Mouse (Mus musculus) limb, embryonic 14.5 days (tissue): Measurements from ENCODE around the gene Sdhc. TPM values are rescaled to one million over a fixed set of nuclear protein-coding genes. Genes with fewer than 3 reads are reported as not detected.
"Not testable (repeated sequence)": the region's sequence is repeated elsewhere in the genome, so short reads cannot be mapped to it uniquely, and the experiment has no call there.

Experiments
- ATAC-seq: fragments of 200-750 bp; cut with Nextera tagmentation; 2 replicates; pipeline ENCODE4 v1.8.0; 2017; ENCODE audit warnings: low read depth, moderate number of reproducible peaks, moderate TSS enrichment; ENCODE audit not compliant: low FRiP score
- DNase-seq: peaks from one replicate; pipeline ENCODE4 v3.0.0-alpha.2; 2015; ENCODE audit warnings: low spot score
- H3K27ac ChIP-seq: fragments of 300-500 bp; sonication (generic); replicated peaks from 2 replicates; pipeline ENCODE4 v1.5.1; 2014; ENCODE audit warnings: low read depth, mild to moderate bottlenecking, low read length, moderate library complexity, mixed read lengths
- H3K27me3 ChIP-seq: fragments of 300-500 bp; sonication (generic); 2 replicates; pipeline ENCODE4 v1.6.1; 2014; ENCODE audit warnings: low read length, mixed read lengths; ENCODE audit not compliant: control insufficient read depth, insufficient read depth
- H3K36me3 ChIP-seq: fragments of 300-500 bp; sonication (generic); 2 replicates; pipeline ENCODE4 v1.6.1; 2014; ENCODE audit warnings: mild to moderate bottlenecking, low read length, moderate library complexity, mixed read lengths; ENCODE audit not compliant: control insufficient read depth, insufficient read depth
- H3K4me1 ChIP-seq: fragments of 300-500 bp; sonication (generic); 2 replicates; pipeline ENCODE4 v1.6.1; 2014; ENCODE audit warnings: antibody characterized with exemption, low read length, mixed read lengths; ENCODE audit not compliant: control insufficient read depth, insufficient read depth
- H3K4me2 ChIP-seq: fragments of 300-500 bp; sonication (generic); replicated peaks from 2 replicates; pipeline ENCODE4 v1.6.1; 2014; ENCODE audit warnings: low read depth, mild to moderate bottlenecking, low read length, moderate library complexity; ENCODE audit not compliant: severe bottlenecking
- H3K4me3 ChIP-seq: fragments of 300-500 bp; sonication (generic); replicated peaks from 2 replicates; pipeline ENCODE4 v1.5.1; 2014; ENCODE audit warnings: low read length
- H3K9ac ChIP-seq: fragments of 300-500 bp; sonication (generic); 2 replicates; pipeline ENCODE4 v1.6.1; 2014; ENCODE audit warnings: mild to moderate bottlenecking, low read depth, low read length, moderate library complexity; ENCODE audit not compliant: severe bottlenecking
- H3K9me3 ChIP-seq: fragments of 300-500 bp; sonication (generic); 2 replicates; pipeline ENCODE4 v1.6.1; 2016; ENCODE audit warnings: low read length; ENCODE audit not compliant: control insufficient read depth
- POLR2A ChIP-seq: fragments of 200-500 bp; IDR thresholded peaks from 2 replicates; pipeline ENCODE4 v1.8.0; 2012; ENCODE audit warnings: inconsistent platforms, mild to moderate bottlenecking, moderate library complexity, borderline replicate concordance; ENCODE audit not compliant: insufficient read depth, insufficient read length; ENCODE audit errors: extremely low read depth
- WGBS: fragments of 180-500 bp; shearing (Covaris S2); extraction: QIAGEN DNeasy Blood & Tissue Kit; methylation state at CpG from one replicate; pipeline ENCODE4 v1.1.7; 2014; 5-methylcytosine and 5-hydroxymethylcytosine counted together
- polyA plus RNA-seq, 2 experiments: library from polyadenylated mRNA; depleted of rRNA in 1 of 2; stranded (reverse) in 1 of 2; unstranded in 1 of 2; fragments of >200 nt; fragmentation: Nextera tagmentation in 1 of 2; extraction: Ambion mirVana in 1 of 2; gene quantifications; 2 replicates each; pipeline versions ENCODE4 v1.2.1 to v1.2.3; 2012 to 2014

Sdhc gene
- polyA plus RNA-seq, 2 experiments, result 246 to 281 TPM

GRCm38 (mm10) chr1:171089891-171090290, 60.5 kb downstream of the Sdhc start:
- Histone ChIP-seq H3K4me3 (no peak overlapping the region), H3K27me3 (peaks cover 14% of the 10 kb centered on the region), H3K27ac (no peak overlapping the region), H3K4me1 (no peaks in the 10 kb centered on the region), H3K9ac (no peak overlapping the region), H3K9me3 (no peaks in the 10 kb centered on the region), H3K4me2 (no peak overlapping the region), H3K36me3 (no peaks in the 10 kb centered on the region)
- DNase-seq (no peak), ATAC-seq (no peak)
- WGBS, result 81% methylated on average over 1 of the region's 1 CpGs
- no peak for TF ChIP-seq POLR2A

DNA sequence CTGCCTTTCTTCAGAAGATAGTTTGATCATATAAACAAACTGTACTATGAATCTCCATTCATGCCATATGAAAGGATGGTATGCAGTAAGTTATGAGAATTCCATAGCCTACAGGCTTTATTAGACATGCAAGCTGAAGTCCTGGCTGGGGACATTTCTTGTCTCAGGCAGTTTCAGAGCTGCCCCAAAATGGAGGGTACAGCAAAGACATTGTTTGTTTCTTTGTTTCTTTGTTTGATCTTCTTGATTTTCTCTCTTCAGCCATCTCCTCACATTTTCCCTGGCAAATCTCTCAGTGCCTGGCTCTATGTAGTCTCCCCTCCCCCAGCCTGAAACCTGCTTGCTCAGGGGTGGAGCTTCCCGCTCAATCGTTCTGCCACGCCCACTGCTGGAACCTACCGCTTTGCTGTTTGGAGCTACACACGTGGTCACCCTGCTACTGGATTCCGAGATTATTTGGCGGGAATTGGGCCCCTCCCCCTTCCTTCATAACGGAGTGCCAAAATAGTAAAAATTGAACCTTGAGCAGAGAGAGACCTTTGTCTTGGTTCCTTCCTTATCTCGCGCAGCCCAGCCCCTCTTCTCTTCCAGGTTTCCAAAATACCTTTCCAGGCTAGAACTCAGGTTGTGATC, 62.0 kb downstream of the Sdhc start:
- not testable (repeated sequence) for H3K9ac ChIP-seq, H3K27ac ChIP-seq, ATAC-seq, H3K36me3 ChIP-seq, H3K4me3 ChIP-seq, H3K4me1 ChIP-seq, DNase-seq, H3K9me3 ChIP-seq
- 4% methylated on average over 10 of the region's 10 CpGs for WGBS
- Histone ChIP-seq H3K4me2 (peak overlapping the region; percentile 37), H3K27me3 (peaks cover 14% of the 10 kb centered on the region)

DNA sequence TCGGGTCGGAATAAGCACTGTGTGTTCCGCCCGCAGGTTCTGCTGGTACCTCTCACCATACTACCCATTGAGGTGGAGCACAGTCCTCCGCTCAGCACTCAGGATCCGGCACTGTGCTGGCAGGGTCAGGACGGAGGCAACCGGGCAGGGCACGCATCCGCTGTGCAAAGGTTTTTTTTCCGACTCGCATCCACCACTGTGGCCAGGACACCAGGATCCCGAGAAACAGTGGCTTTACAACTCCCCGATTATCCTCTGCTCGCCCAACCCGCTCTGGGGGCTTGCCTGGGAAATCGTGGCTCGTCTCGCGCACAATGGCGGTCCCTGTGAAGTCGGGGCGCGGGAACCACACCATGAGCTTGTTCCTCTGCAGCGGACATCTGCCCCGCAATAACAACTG, 64.7 kb downstream of the Sdhc start:
- under 1% methylated on average over 25 of the region's 26 CpGs for WGBS
- H3K27ac ChIP-seq, result no peak overlapping the region
- peak overlapping the region; percentile 42 for H3K4me3 ChIP-seq
- peaks cover 19% of the 10 kb centered on the region for H3K27me3 ChIP-seq
- no peaks in the 10 kb centered on the region for H3K9me3 ChIP-seq
- DNase-seq (peak; percentile 2), ATAC-seq (no peak)
- peak overlapping the region; percentile 63 for H3K4me2 ChIP-seq
- H3K4me1 ChIP-seq, result no peaks in the 10 kb centered on the region
- H3K9ac ChIP-seq, result 0 out of 2 replicates have a peak overlapping the region, but pooled peaks have one; percentile 31
- no peaks in the 10 kb centered on the region for H3K36me3 ChIP-seq
- no peak for TF ChIP-seq POLR2A

DNA sequence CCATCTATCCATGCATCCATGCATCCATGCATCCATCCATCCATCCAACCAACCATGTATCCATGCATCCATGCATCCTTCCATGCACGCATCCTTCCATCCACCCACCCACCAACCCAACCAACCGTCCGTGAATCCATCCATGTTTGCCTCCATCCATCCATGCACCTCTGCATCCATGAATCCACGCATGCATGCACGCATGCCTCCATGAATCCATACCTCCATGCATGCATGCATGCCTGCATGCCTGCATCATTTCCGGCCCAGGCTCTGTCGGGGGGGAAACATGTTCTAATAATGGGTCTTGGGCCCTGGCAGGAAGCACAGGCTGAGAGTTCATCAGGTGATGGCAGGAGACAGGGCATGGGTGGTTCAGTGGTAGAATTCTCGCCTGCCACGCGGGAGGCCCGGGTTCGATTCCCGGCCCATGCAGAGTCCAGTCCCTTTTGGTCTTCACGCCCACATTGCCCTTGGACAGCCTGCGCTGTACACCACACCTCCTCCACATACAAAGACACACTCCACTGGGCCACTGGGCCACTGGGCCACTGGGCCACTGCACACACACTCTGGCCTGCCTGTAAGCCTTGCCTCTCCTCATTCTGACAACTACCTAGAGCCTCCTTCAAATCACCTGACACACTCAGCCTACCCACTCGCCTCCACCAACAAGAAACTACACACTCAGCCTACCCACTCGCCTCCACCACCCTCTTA, 68.7 kb downstream of the Sdhc start:
- not testable (repeated sequence) for H3K36me3 ChIP-seq, H3K4me3 ChIP-seq, H3K4me2 ChIP-seq, H3K9me3 ChIP-seq, H3K9ac ChIP-seq, DNase-seq, H3K4me1 ChIP-seq, H3K27ac ChIP-seq
- 39% methylated on average over 9 of the region's 17 CpGs for WGBS
- H3K27me3 ChIP-seq, result peaks cover 29% of the 10 kb centered on the region
- ATAC-seq, result peak; percentile 10; the same call in 1 of the 2 replicates

DNA sequence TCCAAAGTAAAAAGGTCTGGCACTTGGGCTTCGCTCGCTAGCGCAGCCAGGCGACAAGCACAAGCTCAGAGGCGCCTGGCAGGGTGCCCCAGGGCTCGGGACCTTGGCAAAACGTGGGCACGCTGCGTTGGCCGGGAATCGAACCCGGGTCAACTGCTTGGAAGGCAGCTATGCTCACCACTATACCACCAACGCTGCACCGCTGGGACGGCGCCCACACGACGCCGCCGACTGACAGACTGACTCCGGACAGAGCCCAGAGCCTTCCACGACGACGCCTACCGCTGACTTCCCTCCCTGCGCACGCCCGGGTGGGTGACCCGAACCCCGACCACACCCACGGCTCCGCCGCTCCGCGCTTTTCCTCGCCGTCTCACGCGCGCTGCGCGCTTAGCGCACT, 70.6 kb downstream of the Sdhc start:
- no CpG with 5 or more reads among the region's 43 CpGs for WGBS
- peaks cover 18% of the 10 kb centered on the region for H3K27me3 ChIP-seq
- H3K36me3 ChIP-seq, H3K4me2 ChIP-seq, H3K27ac ChIP-seq, H3K9ac ChIP-seq, H3K9me3 ChIP-seq, DNase-seq, H3K4me1 ChIP-seq, H3K4me3 ChIP-seq: not testable (repeated sequence)
- ATAC-seq, result peak; percentile 32

DNA sequence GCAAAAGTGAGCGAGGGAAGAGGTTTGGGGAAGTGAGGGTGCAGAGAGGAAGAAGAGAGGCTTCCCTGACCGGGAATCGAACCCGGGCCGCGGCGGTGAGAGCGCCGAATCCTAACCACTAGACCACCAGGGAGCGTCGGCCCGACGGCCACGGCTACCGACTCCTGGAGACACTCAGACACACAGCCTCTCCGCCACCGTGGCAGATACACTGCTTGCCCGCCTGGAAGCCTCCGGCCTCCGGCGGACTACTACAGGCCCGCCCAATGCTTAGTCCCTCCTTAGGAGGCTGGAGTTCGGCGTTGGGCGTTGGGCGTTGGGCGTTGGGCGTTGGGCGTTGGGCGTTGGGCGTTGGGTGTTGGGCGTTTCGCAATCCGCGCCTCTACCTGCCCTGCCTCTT, 71.1 kb downstream of the Sdhc start:
- peaks cover 19% of the 10 kb centered on the region for H3K27me3 ChIP-seq
- H3K36me3 ChIP-seq, H3K27ac ChIP-seq, H3K4me3 ChIP-seq, H3K9ac ChIP-seq, H3K9me3 ChIP-seq, H3K4me2 ChIP-seq, H3K4me1 ChIP-seq, DNase-seq: not testable (repeated sequence)
- WGBS, result no CpG with 5 or more reads among the region's 35 CpGs
- peak; percentile 60 for ATAC-seq

- not testable (repeated sequence) for H3K27ac ChIP-seq, H3K4me2 ChIP-seq, H3K36me3 ChIP-seq, DNase-seq, H3K9me3 ChIP-seq, ATAC-seq, H3K9ac ChIP-seq, H3K4me3 ChIP-seq, H3K4me1 ChIP-seq
- WGBS, result 24% methylated on average over 11 of the region's 12 CpGs
- H3K27me3 ChIP-seq, result peaks cover 26% of the 10 kb centered on the region
Observed at GRCm38 (mm10) chr1:171078419-171078818, 72.0 kb downstream of the Sdhc start.

DNA sequence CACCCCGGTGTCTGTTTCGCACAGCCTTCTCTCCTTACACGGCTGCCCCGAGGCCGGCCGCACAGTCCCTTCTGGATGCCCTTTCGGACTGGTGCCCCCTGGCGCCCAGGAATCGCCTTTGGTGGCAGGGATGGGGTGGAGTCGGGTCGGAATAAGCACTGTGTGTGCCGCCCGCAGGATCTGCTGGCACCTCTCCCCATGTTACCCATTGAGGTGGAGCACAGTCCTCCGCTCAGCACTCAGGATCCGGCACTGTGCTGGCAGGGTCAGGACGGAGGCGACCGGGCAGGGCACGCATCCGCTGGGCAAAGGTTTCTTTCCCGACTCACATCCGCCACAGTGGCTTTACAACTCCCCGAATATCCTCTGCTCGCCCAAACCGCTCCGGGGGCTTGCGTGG, 72.4 kb downstream of the Sdhc start:
- H3K9me3 ChIP-seq, H3K9ac ChIP-seq, H3K36me3 ChIP-seq, DNase-seq, H3K27ac ChIP-seq, H3K4me1 ChIP-seq: not testable (repeated sequence)
- Histone ChIP-seq H3K4me2 (0 out of 2 replicates have a peak overlapping the region, but pooled peaks have one; percentile 25), H3K27me3 (peaks cover 26% of the 10 kb centered on the region), H3K4me3 (peak overlapping the region; percentile 18; the same call in 1 of the 2 replicates)
- ATAC-seq, result peak; percentile 6; the same call in 1 of the 2 replicates
- 2% methylated on average over 14 of the region's 27 CpGs for WGBS
